Mouse (Mus musculus) inflammation-experienced regulatory T-cells (primary cell): ENCODE data around the gene Olfr883. TPM values are rescaled to one million over a fixed set of nuclear protein-coding genes. Genes with fewer than 3 reads are reported as not detected.

ENCODE experiments used
- polyA plus RNA-seq, 2 experiments: library from polyadenylated mRNA; unstranded; fragments of 100-300 nt; shearing (Covaris generic); gene quantifications; one replicate each; pipeline ENCODE4 v1.2.1; 2017

Gene Olfr883
- not detected for polyA plus RNA-seq

GRCm38 (mm10) chr9:38025508-38025907 is at the start of gene Olfr883:
TSS of gene Olfr883 (plus strand) at chr9:38025808.

GRCm38 (mm10) chr9:37991525-37991924 is 34.1 kb upstream of the Olfr883 start, which contains the start of gene Olfr881:
TSS of gene Olfr881 (plus strand) at chr9:37991825.

GRCm38 (mm10) chr9:38046255-38046654 is 20.6 kb downstream of the Olfr883 start, which contains the start of gene Olfr884:
TSS of gene Olfr884 (plus strand) at chr9:38046555.

GRCm38 (mm10) chr9:38061022-38061421 is 35.4 kb downstream of the Olfr883 start, which contains the start of gene Olfr885:
TSS of gene Olfr885 (plus strand) at chr9:38061322.

Other genes with a start within 250 kb of the Olfr883 start
- gene Olfr876, start 222.8 kb upstream of the Olfr883 start, polyA plus RNA-seq: 1 to 10 TPM in 1 of 2 experiments, under 1 TPM in 1; 0.17 to 1.7 TPM
- gene Olfr877, start 171.5 kb upstream of the Olfr883 start, polyA plus RNA-seq: under 1 TPM; 0.13 to 0.89 TPM
- under 1 TPM in 1 of 2 experiments, not detected in 1; 0.76 TPM for gene Olfr145, start 129.1 kb upstream of the Olfr883 start, polyA plus RNA-seq
- 1 to 10 TPM in 1 of 2 experiments, under 1 TPM in 1; 0.12 to 1.7 TPM for gene Olfr878, start 108.0 kb upstream of the Olfr883 start, polyA plus RNA-seq
- gene Olfr881, start 34.0 kb upstream of the Olfr883 start, polyA plus RNA-seq: under 1 TPM; 0.40 to 0.48 TPM
- gene Olfr884, start 20.7 kb downstream of the Olfr883 start, polyA plus RNA-seq: not detected
- gene Olfr885, start 35.5 kb downstream of the Olfr883 start, polyA plus RNA-seq: not detected
- gene Olfr887, start 58.3 kb downstream of the Olfr883 start, polyA plus RNA-seq: under 1 TPM; 0.05 to 0.07 TPM
- not detected for gene Olfr888, start 82.3 kb downstream of the Olfr883 start, polyA plus RNA-seq
- gene Olfr889, start 89.4 kb downstream of the Olfr883 start, polyA plus RNA-seq: 1 to 10 TPM in 1 of 2 experiments, under 1 TPM in 1; 0.12 to 1.2 TPM
- 1 to 10 TPM in 1 of 2 experiments, not detected in 1; 1.7 TPM for gene Olfr890, start 116.7 kb downstream of the Olfr883 start, polyA plus RNA-seq
- not detected for gene Olfr891, start 155.0 kb downstream of the Olfr883 start, polyA plus RNA-seq
- gene Olfr893, start 182.6 kb downstream of the Olfr883 start, polyA plus RNA-seq: not detected
- gene Olfr894, start 192.2 kb downstream of the Olfr883 start, polyA plus RNA-seq: not detected
- gene Olfr143, start 227.0 kb downstream of the Olfr883 start, polyA plus RNA-seq: not detected
- not detected for gene Olfr895, start 242.0 kb downstream of the Olfr883 start, polyA plus RNA-seq